Mouse (Mus musculus) lung, postnatal 0 days (tissue): ENCODE measurements around the gene Nt5c. TPM values are rescaled to one million over a fixed set of nuclear protein-coding genes. Genes with fewer than 3 reads are reported as not detected.
A peak's percentile ranks its signal among the peaks of the same experiment; 100 is the strongest.
"Not testable (repeated sequence)": the region's sequence is repeated elsewhere in the genome, so short reads cannot be mapped to it uniquely, and the experiment has no call there.

Source experiments
- ATAC-seq: fragments of 200-750 bp; cut with Nextera tagmentation; 2 replicates; pipeline ENCODE4 v1.8.0; 2017; ENCODE audit warnings: moderate library complexity
- DNase-seq: peaks from one replicate; pipeline ENCODE4 v3.0.0-alpha.2; 2016; ENCODE audit warnings: low spot score
- H3K27ac ChIP-seq: fragments of 300-500 bp; sonication (generic); 2 replicates; pipeline ENCODE4 v1.5.1; 2014; ENCODE audit warnings: antibody characterized with exemption, mild to moderate bottlenecking, low read length, mixed read lengths
- H3K27me3 ChIP-seq: fragments of 300-500 bp; sonication (generic); replicated peaks from 2 replicates; pipeline ENCODE4 v1.6.1; 2014; ENCODE audit warnings: low read length, mixed read lengths; ENCODE audit not compliant: insufficient read depth
- H3K36me3 ChIP-seq: fragments of 300-500 bp; sonication (generic); 2 replicates; pipeline ENCODE4 v1.6.1; 2014; ENCODE audit warnings: low read length, mixed read lengths; ENCODE audit not compliant: insufficient read depth
- H3K4me1 ChIP-seq: fragments of 300-500 bp; sonication (generic); 2 replicates; pipeline ENCODE4 v1.6.1; 2014; ENCODE audit warnings: antibody characterized with exemption, low read depth, low read length, mixed read lengths; ENCODE audit not compliant: insufficient read depth
- H3K4me2 ChIP-seq: fragments of 300-500 bp; sonication (generic); replicated peaks from 2 replicates; pipeline ENCODE4 v1.6.1; 2014; ENCODE audit warnings: low read depth, mild to moderate bottlenecking, low read length, moderate library complexity, mixed read lengths
- H3K4me3 ChIP-seq: fragments of 300-500 bp; sonication (generic); 2 replicates; pipeline ENCODE4 v1.5.1; 2014; ENCODE audit warnings: low read depth, low read length
- H3K9ac ChIP-seq: fragments of 300-500 bp; sonication (generic); replicated peaks from 2 replicates; pipeline ENCODE4 v1.6.1; 2014; ENCODE audit warnings: low read depth, mild to moderate bottlenecking
- H3K9me3 ChIP-seq: fragments of 300-500 bp; sonication (generic); 2 replicates; pipeline ENCODE4 v1.6.1; 2016; ENCODE audit warnings: low read length, mixed read lengths
- CTCF ChIP-seq: IDR thresholded peaks from 2 replicates; pipeline ENCODE4 v1.5.1; 2016; ENCODE audit warnings: antibody characterized with exemption, mild to moderate bottlenecking
- EP300 ChIP-seq: IDR thresholded peaks from 2 replicates; pipeline ENCODE4 v1.6.1; 2016; ENCODE audit warnings: antibody characterized with exemption, mild to moderate bottlenecking, control low read depth
- WGBS: fragments of 180-500 bp; shearing (Covaris S2); extraction: QIAGEN DNeasy Blood & Tissue Kit; methylation state at CpG from one replicate; pipeline ENCODE4 v1.1.7; 2014; 5-methylcytosine and 5-hydroxymethylcytosine counted together
- polyA plus RNA-seq: library from polyadenylated mRNA; unstranded; fragments of >200 nt; fragmentation: Nextera tagmentation; extraction: Ambion mirVana; gene quantifications from 2 replicates; pipeline ENCODE4 v1.2.1, GENCODE M21; 2015

Nt5c gene
- polyA plus RNA-seq, 1 experiment from 2014 or later, result 109 TPM

DNA sequence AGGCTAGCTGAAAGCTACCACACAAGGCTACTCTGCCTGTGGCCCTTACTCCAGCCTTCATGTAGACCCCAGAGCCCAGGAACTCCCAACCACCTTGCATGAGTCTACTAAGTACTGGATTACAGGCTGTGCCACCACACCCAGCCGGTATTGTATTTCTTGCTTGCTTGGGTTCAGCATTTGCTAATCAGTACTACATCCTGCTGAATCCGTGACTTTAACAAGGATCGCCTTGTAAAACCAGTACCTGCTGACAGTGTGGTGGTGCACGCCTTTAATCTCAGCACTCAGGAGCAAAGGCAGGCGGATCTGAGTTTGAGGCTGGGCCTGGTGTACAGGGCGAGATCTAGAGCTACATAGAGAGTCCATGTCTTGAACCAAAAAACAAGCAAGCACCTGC lies 11.0 kb upstream of the Nt5c start:
- Histone ChIP-seq H3K27me3 (no peaks in the 10 kb centered on the region), H3K9ac (no peak overlapping the region), H3K27ac (no peak overlapping the region), H3K9me3 (no peaks in the 10 kb centered on the region), H3K4me1 (no peaks in the 10 kb centered on the region), H3K36me3 (peaks cover 3% of the 10 kb centered on the region; the same call in 1 of the 2 replicates), H3K4me2 (no peak overlapping the region), H3K4me3 (no peak overlapping the region)
- DNase-seq (no peak), ATAC-seq (no peak)
- TF ChIP-seq EP300 (no peak), CTCF (no peak)
- 92% methylated on average over 6 of the region's 6 CpGs for WGBS

DNA sequence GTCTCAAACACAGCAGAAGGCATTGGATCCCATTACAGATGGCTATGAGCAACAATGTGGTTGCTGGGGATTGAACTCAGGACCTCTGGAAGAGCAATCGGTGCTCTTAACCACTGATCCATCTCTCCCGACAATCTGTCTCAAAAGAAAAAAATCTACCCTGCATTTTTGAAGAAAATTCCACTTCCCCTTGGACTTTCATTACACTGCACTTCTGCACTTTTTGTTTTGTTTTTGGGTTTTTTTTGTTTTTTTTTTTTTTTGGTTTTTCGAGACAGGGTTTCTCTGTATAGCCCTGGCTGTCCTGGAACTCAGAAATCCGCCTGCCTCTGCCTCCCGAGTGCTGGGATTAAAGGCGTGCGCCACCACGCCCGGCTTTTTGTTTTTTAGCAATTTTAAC lies 4.9 kb upstream of the Nt5c start:
- H3K36me3 ChIP-seq, ATAC-seq, H3K4me1 ChIP-seq, H3K4me2 ChIP-seq, H3K27ac ChIP-seq, H3K9me3 ChIP-seq, H3K4me3 ChIP-seq, H3K27me3 ChIP-seq, DNase-seq, H3K9ac ChIP-seq: not testable (repeated sequence)
- WGBS, result 84% methylated on average over 9 of the region's 9 CpGs

DNA sequence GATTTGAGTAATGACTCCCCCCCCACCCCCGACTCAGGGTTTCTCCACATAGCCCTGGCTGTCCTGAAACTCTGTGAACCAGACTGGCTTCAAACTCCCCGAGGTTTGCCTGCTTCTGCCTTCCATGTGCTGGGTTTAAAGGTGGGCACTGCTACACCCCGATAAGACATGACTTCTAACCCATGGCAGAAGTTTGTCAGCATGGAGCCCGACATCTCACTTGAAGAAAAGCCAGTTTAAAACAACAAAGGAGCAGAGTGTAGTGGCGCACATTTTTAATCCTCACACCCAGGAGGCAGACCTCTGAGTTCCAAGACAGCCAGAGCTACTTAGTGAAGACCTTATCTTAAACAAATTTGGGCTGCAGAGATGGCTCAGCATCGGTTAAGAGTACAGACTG lies 725 bp upstream of the Nt5c start:
- DNase-seq (no peak), ATAC-seq (no peak)
- no peaks in the 10 kb centered on the region for H3K27me3 ChIP-seq
- H3K9me3 ChIP-seq, result no peaks in the 10 kb centered on the region
- TF ChIP-seq CTCF (no peak), EP300 (no peak)
- no peak overlapping the region for H3K4me3 ChIP-seq
- WGBS, result 27% methylated on average over 6 of the region's 6 CpGs
- H3K4me1 ChIP-seq, result peaks cover 11% of the 10 kb centered on the region; the same call in 1 of the 2 replicates
- H3K36me3 ChIP-seq, result 0 out of 2 replicates have a peak, but pooled peaks cover 6% of the 10 kb centered on the region
- no peak overlapping the region for H3K27ac ChIP-seq
- peak overlapping the region; percentile 79 for H3K4me2 ChIP-seq
- 0 out of 2 replicates have a peak overlapping the region, but pooled peaks have one; percentile 41 for H3K9ac ChIP-seq

DNA sequence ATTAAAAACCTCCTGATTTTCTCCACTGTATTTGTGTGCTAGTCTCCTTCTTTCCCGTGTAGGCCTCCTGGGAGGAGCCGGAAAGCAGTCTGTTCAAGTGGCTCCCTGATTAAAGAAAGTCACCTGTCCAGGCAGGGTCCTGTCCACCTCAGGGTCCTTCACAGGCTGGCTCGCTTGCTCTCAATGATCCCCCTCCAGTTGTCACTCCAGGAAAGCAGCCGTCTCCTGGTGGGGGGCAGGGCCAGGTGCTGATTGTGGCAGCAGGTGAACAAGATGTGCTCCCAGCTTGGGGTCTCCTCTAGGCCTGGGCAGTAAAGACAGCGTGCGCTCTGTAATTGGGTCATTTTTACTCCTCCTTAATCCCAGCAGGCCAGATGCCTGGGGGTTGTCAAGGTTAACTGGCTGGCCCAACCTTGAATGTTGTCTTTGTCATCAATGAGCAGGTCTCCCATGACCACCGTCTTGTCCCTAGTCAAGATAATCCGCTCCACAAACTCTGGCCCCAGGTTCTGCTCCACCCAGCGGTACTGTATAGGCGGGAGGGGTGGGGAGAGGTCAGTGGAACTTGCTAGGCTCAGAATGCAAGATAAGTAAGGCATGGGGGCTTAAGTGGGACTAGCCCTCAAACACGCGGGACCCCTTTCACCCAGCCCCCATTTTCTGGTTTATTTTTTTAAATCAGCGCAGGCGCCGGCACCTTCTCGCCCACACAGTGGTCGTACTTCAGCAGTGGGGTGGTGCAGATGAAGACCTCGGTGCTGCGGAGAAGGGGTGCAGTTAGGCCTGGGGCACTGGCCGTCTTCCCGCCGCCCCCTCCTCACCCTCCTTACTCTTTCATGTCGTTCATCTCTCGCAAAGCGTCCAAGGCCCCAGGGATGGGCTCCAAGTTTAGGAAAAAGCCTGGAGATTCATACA lies 964 bp downstream of the Nt5c start:
- Histone ChIP-seq H3K27me3 (no peaks in the 10 kb centered on the region), H3K36me3 (0 out of 2 replicates have a peak, but pooled peaks cover 6% of the 10 kb centered on the region), H3K4me2 (peak overlapping the region; percentile 79), H3K27ac (no peak overlapping the region; the same call in 1 of the 2 replicates), H3K9ac (peak overlapping the region; percentile 29; the same call in 1 of the 2 replicates), H3K4me3 (peak overlapping the region; percentile 62), H3K4me1 (peaks cover 11% of the 10 kb centered on the region; the same call in 1 of the 2 replicates), H3K9me3 (no peaks in the 10 kb centered on the region)
- WGBS, result 22% methylated on average over 25 of the region's 25 CpGs
- no peak for TF ChIP-seq CTCF
- no peak for TF ChIP-seq EP300
- ATAC-seq (peak; percentile 3; the same call in 1 of the 2 replicates), DNase-seq (no peak)

DNA sequence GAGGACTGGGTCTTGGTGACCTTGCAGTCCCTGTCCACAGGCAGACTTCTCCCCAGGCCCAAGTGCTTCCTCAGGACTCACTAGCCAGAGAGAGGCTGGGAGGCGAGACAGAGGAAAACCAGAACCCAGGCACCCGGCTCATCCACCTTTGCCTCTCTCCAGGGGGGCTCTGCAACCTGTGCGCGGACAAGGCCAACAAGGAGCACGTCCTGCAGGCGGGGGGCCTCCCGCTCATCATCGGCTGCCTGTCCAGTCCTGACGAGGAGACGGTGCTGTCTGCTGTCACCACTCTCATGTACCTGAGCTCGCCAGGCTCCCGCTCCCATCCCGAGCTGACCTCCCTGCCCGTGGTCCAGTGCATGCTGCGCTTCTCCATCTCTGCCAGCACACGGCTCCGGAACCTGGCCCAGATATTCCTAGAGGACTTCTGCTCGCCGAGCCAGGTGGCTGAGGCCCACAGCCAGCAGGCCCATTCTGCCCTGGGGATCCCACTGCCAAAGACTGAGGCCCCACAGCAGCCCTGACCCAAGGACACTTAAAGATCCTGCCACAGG lies 3.0 kb downstream of the Nt5c start:
- ATAC-seq (no peak), DNase-seq (no peak)
- no peak overlapping the region for H3K27ac ChIP-seq
- H3K4me3 ChIP-seq, result no peak overlapping the region
- H3K4me2 ChIP-seq, result no peak overlapping the region
- no peaks in the 10 kb centered on the region for H3K27me3 ChIP-seq
- 87% methylated on average over 19 of the region's 19 CpGs for WGBS
- no peaks in the 10 kb centered on the region for H3K9me3 ChIP-seq
- H3K36me3 ChIP-seq, result 0 out of 2 replicates have a peak, but pooled peaks cover 6% of the 10 kb centered on the region
- TF ChIP-seq CTCF (no peak), EP300 (no peak)
- peaks cover 11% of the 10 kb centered on the region; the same call in 1 of the 2 replicates for H3K4me1 ChIP-seq
- H3K9ac ChIP-seq, result no peak overlapping the region

DNA sequence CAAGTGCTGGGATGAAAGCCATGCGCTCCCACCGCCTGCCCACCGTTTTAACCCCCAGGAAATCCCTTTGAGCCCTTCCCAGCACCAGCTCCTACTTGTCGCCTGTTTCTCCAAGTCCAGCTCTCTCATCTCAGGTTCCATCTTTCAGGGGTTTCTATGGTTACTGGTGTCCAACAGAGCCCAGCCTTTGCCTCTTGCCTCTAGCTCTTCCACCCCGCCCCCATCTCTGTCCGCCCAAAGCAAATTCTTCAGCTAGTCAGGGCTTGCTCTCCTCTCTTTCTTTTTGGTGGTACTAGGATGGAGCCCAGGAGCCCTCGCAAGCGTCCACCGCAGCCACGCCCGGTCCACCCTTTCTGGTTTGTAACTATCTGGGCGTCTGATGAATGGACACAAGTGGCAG lies 6.5 kb downstream of the Nt5c start:
- H3K4me3 ChIP-seq, result no peak overlapping the region
- DNase-seq (no peak), ATAC-seq (no peak)
- H3K9me3 ChIP-seq, result no peaks in the 10 kb centered on the region
- H3K4me1 ChIP-seq, result no peaks in the 10 kb centered on the region
- H3K27ac ChIP-seq, result no peak overlapping the region
- 65% methylated on average over 12 of the region's 12 CpGs for WGBS
- 0 out of 2 replicates have a peak, but pooled peaks cover 6% of the 10 kb centered on the region for H3K36me3 ChIP-seq
- TF ChIP-seq EP300 (no peak), CTCF (no peak)
- no peak overlapping the region for H3K4me2 ChIP-seq
- no peak overlapping the region for H3K9ac ChIP-seq
- H3K27me3 ChIP-seq, result no peaks in the 10 kb centered on the region
